Mouse (Mus musculus) urinary bladder, postnatal 36 days (tissue): ENCODE data around the gene Frmd5.

Source experiments
- DNase-seq, 2 experiments: peaks; one replicate each; pipeline ENCODE4 v3.0.0; 2022; ENCODE audit warnings: low spot score in 2 of 2, mixed read lengths in 1 of 2

Frmd5 gene

DNA sequence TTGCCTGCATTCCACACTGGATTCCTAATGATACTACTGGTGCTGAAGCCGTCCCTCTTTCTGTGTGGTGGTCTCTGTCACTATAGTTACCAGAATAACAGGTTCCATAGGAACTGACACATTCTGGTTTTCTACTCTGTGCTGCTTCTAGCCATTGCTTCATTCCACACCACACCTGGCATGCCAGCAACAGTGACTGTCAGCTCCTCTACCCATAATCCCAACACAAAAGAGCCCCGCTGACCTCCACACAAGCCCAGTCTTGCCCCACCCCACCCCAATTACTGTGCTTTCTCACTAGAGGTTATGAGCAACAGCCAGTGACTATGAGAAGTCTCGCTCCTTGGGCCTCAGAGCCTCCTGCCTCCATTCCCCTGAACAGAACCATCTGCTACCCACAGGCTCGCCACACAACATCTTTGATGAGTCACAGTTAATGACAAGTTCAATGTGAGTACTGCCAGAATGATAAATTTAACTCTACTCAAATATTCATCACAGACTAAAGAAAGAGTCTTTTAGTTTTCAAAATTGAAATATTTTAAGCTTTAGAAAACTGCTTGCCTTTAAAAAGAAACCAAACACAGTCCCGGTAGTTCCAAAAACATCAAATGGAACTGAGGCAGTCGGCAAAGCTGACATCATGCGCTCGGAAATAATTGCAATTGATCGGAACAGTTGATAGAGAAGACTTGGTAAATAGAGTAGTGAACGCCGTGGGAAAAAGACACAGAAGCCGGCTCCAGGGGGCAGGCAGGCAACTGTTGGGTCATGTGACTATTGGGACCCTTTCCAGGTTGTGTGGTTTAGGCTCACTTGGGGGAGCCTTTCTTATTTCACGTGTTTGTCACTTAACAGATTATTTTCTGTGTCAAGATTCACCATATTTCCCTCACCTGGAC is 185.4 kb downstream of the Frmd5 start:
- peak; percentile 21 to 36 for DNase-seq

DNA sequence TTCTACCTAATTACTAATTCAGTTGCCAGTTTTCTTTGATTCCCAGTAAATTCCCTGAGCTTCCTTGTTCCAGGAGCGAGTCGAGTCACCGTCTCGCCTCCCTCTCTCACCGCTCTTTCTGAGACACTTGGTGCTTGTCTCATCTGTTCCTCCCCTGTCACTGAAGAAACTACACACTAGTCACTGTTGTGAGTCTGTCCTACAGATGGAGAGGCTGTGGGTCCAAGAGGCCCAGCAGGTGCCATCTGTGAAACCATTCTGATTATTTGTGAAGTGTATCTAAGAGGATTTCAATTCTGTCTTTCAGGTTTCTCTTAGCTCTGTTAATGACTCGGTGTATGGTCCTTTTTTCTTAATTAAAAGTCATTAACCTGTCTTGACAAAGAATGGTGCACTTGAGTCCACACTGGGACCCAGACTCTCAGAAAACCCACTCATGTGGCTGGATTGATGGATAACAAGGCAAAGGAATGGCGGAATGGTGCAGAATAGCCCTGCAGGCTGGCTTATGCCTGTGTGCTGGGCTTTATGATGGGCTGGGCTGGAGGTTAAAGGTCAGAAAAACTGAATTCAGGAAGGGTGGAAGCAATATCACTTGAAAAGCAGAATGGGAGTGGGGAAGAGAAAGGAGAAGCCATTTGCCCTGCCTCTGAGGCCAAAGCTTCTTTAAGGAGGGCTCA is 186.2 kb downstream of the Frmd5 start:
- DNase-seq = no peak

DNA sequence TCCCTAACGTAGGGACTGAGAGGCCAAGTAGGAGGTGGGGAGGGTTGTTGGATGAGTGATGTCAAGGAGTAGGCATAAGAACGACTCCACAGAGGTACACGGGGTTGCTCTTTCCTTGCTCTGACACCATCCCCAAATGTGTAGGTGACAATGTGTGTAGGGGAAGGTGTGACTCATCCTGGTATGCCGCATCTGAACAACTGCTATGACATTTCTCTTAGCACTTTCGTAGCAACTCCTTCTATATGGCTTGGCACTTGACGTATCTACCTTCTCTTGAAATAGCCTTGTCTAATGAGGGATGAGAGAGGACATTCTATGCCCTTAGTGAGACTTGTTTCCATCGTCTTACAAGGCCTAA is 191.7 kb downstream of the Frmd5 start:
- no peak for DNase-seq

DNA sequence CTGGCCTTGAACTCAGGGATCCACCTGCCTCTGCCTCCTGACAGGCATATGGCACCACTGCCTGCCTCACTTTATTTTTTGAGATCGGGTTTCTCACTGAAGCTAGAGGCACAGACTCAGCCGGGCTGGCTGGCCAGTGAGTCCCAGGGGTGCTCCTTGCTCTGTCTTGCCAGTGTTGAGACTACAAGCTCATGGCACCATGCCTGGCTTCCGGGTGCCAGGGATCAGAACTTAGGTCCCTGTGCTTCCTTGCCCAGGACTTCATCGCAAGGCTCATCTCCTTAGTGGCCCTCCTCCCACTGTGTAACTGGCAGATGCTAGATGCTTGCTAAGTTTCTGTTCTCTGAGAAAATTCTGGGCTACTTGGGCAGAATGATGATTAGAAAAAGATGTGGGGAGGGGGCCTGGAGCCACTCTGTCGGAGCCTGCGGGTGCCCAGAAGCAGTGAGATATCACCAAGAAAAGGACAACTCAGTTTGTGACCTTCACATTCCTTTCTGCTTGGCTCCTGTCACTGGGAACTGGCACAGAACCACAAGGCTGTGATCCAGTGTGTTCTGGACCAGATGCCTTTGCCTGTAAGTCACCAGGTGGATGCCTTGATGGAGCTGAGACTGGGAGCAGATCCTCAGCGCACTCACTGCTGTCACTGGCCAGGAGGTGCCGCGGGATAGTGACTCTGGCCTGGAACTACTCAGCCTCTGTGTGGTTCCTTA is 192.2 kb downstream of the Frmd5 start:
- no peak for DNase-seq

DNA sequence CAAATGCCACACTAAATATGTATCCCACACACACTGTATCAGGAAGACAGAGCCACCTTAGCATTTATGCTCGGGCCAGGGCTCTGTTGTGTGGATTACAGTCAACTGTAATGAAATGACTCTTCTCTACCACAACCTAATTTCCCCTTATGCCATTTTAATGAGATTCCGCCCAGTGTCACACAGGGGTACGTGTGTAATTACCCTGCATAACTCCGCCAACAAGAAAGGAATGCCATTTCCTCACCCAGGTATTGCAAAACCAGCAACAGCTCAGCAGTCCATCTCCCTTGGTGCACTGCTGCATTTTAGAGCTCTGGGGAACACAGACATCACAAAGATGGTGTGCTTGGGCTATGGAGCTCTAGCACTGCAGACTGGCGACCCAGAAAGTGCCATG is 194.8 kb downstream of the Frmd5 start:
- no peak for DNase-seq

DNA sequence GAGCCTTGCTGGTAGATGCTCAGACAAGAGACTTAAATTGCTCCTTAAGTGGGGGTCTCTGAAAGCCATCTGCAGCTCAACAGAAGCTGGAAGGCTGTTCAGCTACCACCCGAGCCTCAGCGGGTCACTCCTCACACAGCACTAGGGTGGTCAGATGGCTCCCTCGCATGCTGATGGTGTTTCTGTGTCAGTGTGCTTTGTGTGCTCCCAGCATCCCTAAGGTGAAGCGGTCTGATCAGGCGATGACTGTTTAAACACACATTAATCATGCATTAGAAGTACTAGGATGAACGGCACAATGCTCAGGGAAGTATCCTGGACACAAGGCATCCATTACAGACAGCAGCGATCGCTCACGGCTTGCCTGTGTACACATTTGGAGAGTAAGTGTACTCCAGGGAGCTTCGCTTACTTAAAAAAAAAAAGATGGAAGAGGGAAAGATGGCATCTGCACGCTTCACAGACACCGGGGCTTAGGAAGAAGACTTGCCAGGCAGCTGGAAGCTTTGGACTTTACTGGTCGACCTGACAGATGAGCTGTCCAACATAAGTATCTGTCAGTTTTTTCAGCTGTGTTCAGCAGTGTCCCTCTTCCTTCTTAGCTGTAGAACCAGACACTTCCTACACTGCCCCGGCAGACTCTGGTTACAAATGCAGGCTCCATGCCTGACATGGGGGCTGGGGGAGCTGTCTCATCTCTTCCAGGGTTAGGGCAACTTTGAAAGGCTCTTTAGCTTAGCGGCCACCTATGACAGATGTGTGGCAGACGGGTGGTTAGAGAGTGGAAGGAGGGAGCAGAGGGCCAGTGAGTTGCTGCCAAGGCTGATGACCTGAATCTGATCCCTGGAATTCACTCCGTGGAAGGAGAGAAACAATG is 196.6 kb downstream of the Frmd5 start:
- DNase-seq = no peak

DNA sequence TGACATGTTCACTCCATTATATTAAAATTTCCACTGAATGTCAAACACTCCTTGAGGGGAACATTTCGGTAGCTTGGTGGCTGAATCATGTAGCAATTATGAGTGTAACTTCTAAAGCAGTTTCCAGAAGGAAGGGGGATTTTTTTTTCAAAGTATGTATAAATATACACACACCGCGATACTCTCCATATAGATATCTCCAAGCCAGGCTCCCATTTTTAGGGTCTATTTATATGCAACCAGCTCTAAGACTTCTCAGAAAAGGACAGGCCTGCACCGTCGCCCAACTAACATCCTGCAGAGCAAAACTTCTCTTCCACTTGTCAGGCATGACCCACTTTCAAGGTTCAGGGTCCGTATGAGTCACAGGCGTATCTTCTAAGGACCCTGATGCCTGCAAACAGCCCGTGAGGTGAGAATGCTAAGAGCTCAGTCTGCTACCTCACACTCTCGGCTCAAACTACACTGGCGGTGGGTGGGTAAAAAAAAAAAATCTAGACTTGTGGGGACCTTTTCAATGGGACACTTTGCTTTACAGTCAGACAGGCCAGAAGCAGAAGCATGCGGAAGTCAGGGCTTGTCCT is 197.7 kb downstream of the Frmd5 start:
- no peak for DNase-seq

DNA sequence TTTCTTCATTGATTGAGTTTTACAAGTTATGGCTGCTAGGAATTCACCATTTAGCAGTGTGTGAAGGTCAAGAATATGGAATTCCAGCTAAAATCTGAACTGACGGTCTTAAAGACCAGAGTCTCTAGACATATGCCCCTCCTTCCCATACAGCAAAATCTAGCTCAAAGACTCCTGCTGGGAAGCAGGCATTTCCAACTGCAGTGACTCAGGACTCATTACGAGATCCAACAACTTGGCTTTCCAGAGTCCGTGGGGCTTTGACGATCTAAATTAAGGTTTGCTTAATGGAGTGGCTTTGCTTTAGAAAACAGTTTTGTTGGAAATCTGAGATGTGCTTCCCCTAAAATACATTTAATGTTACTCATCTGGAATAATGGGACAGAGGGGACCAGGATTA is 204.5 kb downstream of the Frmd5 start:
- DNase-seq = no peak

DNA sequence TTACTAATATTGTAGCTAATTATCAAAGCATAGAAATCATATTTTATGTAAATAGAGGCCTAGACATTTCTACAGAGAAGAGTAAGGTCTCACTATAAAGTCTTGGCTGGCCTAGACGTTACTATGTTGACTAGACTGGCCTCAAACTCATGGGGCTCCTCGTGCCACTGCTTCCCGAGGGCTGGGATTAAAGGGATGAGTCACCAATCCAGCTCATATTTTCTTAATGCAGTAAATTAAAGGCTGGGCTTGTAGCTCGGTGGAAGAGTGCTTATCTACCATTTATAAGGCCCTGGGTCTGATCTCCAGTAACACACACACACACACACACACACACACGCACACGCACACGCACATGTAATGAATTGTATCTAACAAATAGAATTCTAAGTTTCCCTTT is 205.3 kb downstream of the Frmd5 start:
- no peak for DNase-seq

DNA sequence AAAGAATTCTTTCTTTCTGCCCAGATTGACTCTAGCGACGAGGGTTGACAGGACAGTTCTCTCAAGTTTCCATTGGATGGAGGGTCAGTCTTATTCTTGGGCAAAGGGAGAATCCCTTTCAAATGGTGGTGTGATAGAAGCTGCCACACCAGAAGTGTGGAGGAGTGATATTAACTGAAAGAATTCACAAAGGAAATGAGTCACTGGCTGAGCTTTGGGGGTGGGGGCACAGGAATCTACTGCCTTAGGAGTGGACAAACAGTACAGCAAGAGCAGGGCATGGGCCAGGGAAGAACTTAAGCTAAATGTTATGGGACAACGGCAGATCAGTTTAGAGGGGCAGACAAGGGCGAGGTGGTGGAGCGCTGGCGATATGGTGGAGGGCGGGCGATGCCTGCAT is 206.2 kb downstream of the Frmd5 start:
- no peak for DNase-seq

DNA sequence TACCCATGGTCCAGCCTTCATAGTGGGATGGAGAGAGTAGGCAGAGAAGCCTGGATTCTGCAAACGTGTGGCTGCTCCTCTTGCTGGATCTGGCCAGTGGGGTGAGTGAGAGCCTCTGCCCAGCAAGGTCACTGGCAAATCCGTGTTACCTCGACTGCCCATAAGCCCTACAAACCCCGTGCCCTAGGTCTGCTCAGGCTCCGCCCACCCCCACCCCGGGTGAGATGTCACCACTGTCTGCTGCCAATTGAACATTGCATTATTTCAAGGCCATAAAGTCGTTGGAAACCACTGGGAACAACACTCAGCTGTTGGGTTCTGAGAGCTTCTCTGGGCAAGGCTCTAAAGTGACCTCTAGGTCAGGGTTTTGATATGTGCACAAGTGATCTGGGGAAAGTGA is 208.6 kb downstream of the Frmd5 start:
- no peak for DNase-seq

DNA sequence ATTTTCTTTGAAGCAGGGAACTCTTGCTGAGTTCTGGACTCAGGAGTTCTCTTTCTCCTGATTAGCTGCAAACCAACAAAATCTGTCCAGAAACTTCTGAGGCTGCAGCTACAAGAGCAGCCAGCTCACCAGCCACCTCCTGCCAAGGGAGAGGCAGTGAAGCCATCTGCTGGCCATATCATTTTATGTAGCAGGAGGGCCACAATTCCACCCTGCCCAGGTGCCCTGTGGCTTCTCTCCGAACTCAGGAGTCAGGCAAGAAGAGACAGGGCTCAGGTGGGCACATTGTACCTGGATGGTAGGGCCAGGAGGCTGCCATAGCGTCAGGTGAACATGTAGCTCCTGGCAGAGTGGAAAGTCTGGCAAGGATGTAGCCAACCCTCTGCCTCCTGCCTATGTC is 210.3 kb downstream of the Frmd5 start:
- no peak for DNase-seq

DNA sequence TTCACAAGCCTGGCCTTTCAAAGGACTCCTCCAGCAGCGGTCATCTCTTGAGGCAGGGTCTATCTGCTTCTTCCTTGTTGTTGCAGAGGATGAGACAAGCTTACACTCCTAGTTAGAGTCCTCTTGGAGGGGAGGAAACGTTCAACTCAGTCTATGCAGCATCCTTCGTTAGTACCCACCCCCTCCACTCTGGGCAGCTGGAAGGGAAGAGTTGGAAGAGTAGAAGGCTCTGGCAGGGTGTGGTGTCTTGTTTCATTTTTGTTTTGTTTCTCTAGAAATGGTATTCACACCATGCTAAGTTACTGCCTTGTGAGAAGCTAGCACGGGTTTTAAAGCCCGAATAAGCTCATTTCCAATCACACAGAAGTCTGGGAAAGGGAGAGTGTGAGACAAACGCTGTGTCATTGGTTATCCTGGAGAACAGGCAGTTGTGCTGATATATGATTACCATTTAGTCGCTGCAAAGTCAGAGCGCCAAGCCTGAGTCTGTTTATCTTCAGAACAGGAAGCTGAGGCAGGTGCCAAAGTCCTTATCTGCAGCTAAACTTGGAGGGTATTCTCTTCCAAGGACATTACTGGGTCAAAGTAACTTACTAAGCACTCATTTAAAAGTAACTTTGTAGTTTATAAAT is 212.1 kb downstream of the Frmd5 start:
- DNase-seq = no peak

DNA sequence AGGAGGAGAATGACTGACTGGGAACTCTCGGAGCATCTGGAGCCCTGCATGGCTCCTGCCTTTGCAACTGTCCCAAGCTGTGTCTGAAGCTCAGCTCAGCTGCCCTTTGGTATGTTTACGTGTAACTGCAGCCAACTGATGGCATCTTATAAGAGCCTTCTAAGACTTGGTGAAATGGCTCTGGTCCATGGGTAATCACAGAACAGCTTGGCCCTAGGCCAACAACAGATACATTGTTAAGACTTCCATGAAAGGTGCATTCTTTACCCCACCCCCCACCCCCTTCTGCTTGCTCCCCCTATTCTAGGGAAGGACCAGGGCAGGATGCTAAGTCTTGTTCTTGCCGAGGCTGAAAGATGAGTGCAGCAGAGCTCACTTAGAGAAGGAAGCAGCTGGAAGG is 212.8 kb downstream of the Frmd5 start:
- DNase-seq = no peak

DNA sequence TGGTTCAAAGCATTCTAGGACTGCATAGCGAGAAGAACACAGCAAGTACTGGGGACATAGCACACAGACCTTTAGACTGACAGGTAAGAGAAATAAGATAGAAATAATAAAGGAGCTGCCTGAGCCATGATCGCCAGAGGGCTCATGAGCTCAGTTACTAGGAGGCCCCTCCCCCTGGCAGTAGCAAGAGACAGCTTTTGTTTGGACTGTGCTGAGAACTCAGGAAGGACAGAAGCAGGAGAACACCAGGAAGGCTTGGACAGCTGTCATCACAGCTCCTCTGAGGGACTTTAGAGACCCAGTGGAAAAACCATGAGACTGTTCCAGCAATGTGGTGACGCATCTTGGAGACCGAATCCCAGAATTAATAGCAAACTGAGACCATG is 218.6 kb downstream of the Frmd5 start:
- DNase-seq = no peak

DNA sequence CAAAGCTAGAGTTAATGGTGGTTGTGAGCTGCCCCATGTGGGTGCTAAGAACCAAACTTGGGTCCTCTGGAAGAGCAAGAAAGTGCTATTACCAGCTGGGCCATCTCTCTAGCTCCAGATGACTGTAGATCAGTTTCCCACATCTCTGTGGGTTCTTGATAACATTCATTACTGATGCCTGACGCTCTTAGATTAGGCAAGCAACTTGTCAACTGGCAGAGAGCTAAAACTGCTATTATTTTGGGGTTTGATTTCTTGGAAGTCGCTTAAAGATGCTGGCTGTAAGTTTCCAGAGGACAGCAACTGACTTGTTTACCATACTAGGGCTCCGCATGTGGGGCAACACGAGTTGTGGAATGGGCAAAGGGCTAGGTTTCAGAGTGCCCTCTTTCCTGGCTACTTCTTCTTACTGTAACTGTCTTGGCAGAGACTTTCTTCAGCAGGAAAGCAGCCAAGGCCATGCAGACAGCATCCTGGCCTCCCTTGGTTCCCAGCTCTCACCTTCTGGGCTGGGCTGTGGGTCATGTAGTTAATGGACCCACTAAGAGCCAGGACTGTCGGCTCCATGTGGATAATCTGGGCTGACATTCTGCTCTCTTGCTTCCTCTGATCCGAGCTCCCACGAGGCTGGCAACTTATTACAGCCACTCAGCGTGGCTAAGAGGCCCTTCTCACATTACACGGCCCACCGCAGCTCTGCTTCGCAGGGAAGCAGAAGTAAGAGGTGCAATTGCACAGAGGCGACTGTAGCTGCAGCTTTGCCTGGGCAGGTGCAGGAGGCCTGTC is 219.2 kb downstream of the Frmd5 start:
- DNase-seq = no peak

DNA sequence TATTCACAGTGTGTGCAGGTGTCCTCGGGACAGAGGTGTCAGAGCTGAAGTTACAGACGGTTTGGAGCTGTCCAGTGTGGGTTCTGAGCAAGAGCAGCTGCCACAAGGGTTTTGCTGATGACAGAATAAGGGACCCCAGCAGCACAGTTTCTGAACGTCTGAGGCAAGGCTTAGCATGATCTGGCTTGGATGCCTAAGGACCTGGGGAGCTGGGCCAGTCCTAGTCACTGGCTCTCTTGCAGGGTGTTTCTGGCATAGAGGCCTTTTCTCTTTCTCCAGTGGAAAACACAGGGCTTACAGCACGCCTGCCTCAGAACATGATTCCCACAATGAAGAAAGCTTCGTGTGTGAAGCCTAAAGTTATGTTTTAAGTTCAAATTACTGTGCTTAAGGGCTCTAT is 222.2 kb downstream of the Frmd5 start:
- no peak for DNase-seq

DNA sequence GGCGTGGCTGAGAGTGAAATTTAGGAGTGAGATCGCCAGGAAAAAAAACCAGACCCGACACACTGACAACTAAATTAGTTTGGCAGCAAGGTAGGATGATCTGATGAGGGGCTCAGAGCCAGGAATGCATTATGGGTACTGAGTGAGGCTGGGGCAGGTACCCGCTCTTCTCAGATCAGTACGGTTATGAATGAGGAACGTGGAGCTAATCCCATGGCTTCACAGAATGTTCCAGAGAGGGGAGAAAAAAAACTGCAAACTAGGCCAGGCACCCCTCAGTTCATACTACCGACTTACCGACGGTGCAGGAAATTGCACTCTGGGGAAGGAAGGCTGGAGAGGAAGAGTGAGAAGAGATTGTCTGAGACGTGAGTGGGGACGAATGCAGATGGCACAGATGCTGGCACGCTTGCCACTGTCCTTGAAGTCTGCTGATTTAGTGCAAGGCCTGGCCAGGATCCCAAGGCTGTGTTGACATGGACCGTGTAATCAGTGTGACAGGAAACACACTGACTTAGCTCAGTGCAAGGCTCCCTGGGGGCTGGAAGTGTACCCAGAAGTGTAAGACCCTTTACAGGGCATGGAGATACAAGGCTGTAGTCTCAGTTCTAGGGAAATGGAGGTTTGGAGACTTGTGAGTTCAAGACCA is 223.3 kb downstream of the Frmd5 start:
- no peak for DNase-seq

DNA sequence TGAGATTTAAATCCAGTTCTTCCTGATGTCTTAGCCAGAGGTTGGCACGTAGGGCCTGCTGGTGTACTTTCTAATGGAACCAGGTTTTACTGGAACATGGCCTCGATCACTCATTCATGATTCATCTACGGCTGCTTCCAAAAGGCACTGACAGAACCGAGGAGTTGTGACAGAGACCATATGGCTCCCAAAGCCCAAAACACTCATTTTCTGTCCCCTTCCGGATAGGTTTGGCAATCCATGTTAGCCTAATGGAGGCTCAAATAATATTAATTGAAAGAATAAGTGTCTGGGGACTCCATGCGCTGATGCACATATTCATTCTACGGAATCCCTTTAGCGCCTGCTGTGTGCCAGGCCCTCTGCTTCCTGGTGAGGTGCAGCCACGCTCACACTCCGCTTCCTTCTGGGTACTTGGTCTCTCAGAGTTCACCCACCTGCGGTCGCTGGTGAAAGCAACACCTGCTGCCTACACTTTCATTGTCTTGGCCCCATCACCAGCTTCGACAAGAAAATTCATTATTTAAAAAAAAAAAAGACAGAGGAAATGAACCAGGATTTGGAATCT is 224.0 kb downstream of the Frmd5 start:
- DNase-seq = no peak
